Mouse (Mus musculus): ENCODE measurements around the gene Ppp1r14d.

Gene Ppp1r14d

GRCm38 (mm10) chr2:119237210-119237870 is 7.6 kb upstream of the Ppp1r14d start, which contains the start of gene Spint1:
Gene Spint1, plus strand, starts transcription at chr2:119237362.
- in situ Hi-C loops (cut with MseI, MboI) = no loop called here

- in situ Hi-C loops (cut with MseI, MboI) = no loop called here
Observed at GRCm38 (mm10) chr2:119236682-119237209, 7.0 kb upstream of the Ppp1r14d start.

GRCm38 (mm10) chr2:119209176-119209507 is 20.6 kb downstream of the Ppp1r14d start:
- in situ Hi-C loops (cut with MseI, MboI) = no loop called here

GRCm38 (mm10) chr2:119208344-119209175 is 21.1 kb downstream of the Ppp1r14d start, which contains the start of the genes Zfyve19 and Dnajc17:
Gene Zfyve19, plus strand, starts transcription at chr2:119208617.
Gene Dnajc17, minus strand, starts transcription at chr2:119208795.
- in situ Hi-C loops (cut with MseI, MboI) = no loop called here

GRCm38 (mm10) chr2:119207961-119208343 is 21.8 kb downstream of the Ppp1r14d start:
- in situ Hi-C loops (cut with MseI, MboI) = no loop called here

GRCm38 (mm10) chr2:119203871-119204460 is 25.7 kb downstream of the Ppp1r14d start:
- in situ Hi-C loops (cut with MseI, MboI) = no loop called here

GRCm38 (mm10) chr2:119202914-119203453 is 26.7 kb downstream of the Ppp1r14d start:
- in situ Hi-C loops (cut with MseI, MboI) = no loop called here

GRCm38 (mm10) chr2:119198934-119199333 is 30.8 kb downstream of the Ppp1r14d start:
- in situ Hi-C loops (cut with MseI, MboI) = no loop called here

- in situ Hi-C loops (cut with MseI, MboI) = no loop called here
Observed at GRCm38 (mm10) chr2:119198049-119198448, 31.7 kb downstream of the Ppp1r14d start.

- in situ Hi-C loops (cut with MseI, MboI) = no loop called here
Observed at GRCm38 (mm10) chr2:119197493-119197892, 32.2 kb downstream of the Ppp1r14d start.

- in situ Hi-C loops (cut with MseI, MboI) = no loop called here
Observed at GRCm38 (mm10) chr2:119196316-119197108, 33.2 kb downstream of the Ppp1r14d start.

- in situ Hi-C loops (cut with MseI, MboI) = no loop called here
Observed at GRCm38 (mm10) chr2:119194140-119194539, 35.6 kb downstream of the Ppp1r14d start.

GRCm38 (mm10) chr2:119190969-119191368 is 38.7 kb downstream of the Ppp1r14d start:
- in situ Hi-C loops (cut with MseI, MboI) = no loop called here

- in situ Hi-C loops (cut with MseI, MboI) = loop anchor here (5.0 kb wide), 1 partner anchor 37 kb away; no protein-coding TSS in a partner anchor
Observed at GRCm38 (mm10) chr2:119189029-119189710, 40.5 kb downstream of the Ppp1r14d start.

GRCm38 (mm10) chr2:119182914-119183313 is 46.8 kb downstream of the Ppp1r14d start:
- in situ Hi-C loops (cut with MseI, MboI) = no loop called here

GRCm38 (mm10) chr2:119177384-119177939 is 52.2 kb downstream of the Ppp1r14d start:
- in situ Hi-C loops (cut with MseI, MboI) = no loop called here

- in situ Hi-C loops (cut with MseI, MboI) = no loop called here
Observed at GRCm38 (mm10) chr2:119176761-119177160, 52.9 kb downstream of the Ppp1r14d start.

- in situ Hi-C loops (cut with MseI, MboI) = no loop called here
Observed at GRCm38 (mm10) chr2:119175614-119176013, 54.1 kb downstream of the Ppp1r14d start.

GRCm38 (mm10) chr2:119174866-119175265 is 54.8 kb downstream of the Ppp1r14d start:
- in situ Hi-C loops (cut with MseI, MboI) = no loop called here

- in situ Hi-C loops (cut with MseI, MboI) = no loop called here
Observed at GRCm38 (mm10) chr2:119173991-119174651, 55.6 kb downstream of the Ppp1r14d start, which contains the start of gene Gm14137. Gene Gm14137, plus strand, starts transcription at chr2:119174509.

Data from mouse trophoblast stem cell (cell line).